Mouse (Mus musculus) CH12.LX (cell line): ENCODE measurements around the gene Gm10563.

ENCODE experiments used
- CTCF ChIP-seq, 2 experiments: IDR thresholded peaks in 1 of 2; conservative IDR thresholded peaks in 1 of 2; 2 replicates each; pipeline ENCODE4 v1.5.1; 2011 to 2012; ENCODE audit warnings: low read depth in 2 of 2, low read length in 2 of 2, improper control_type of control experiment in 1 of 2, inconsistent platforms in 1 of 2, mild to moderate bottlenecking in 1 of 2, moderate library complexity in 1 of 2
- EP300 ChIP-seq: IDR thresholded peaks from 2 replicates; pipeline ENCODE4 v1.6.1; 2011; ENCODE audit warnings: low read length, improper control_type of control experiment
- IRF4 ChIP-seq: IDR thresholded peaks from 2 replicates; pipeline ENCODE4 v1.6.1; 2014; ENCODE audit warnings: low read depth, mild to moderate bottlenecking, inconsistent platforms, low read length, improper control_type of control experiment
- MAFK ChIP-seq: IDR thresholded peaks from 2 replicates; pipeline ENCODE4 v1.6.1; 2011; ENCODE audit warnings: low read length, improper control_type of control experiment; ENCODE audit not compliant: insufficient replicate concordance
- MAX ChIP-seq: IDR thresholded peaks from 2 replicates; pipeline ENCODE4 v1.6.1; 2011; ENCODE audit warnings: low read length, improper control_type of control experiment
- MAZ ChIP-seq: IDR thresholded peaks from 2 replicates; pipeline ENCODE4 v1.6.1; 2012; ENCODE audit warnings: low read depth, mild to moderate bottlenecking, inconsistent platforms, low read length, improper control_type of control experiment, moderate library complexity
- NELFE ChIP-seq: IDR thresholded peaks from 2 replicates; pipeline ENCODE4 v1.6.1; 2011; ENCODE audit warnings: low read depth, low read length, improper control_type of control experiment
- RAD21 ChIP-seq: IDR thresholded peaks from 2 replicates; pipeline ENCODE4 v1.6.1; 2011; ENCODE audit warnings: low read depth, mild to moderate bottlenecking, low read length, improper control_type of control experiment, moderate library complexity
- USF2 ChIP-seq: conservative IDR thresholded peaks from 2 replicates; pipeline ENCODE4 v1.6.1; 2011; ENCODE audit warnings: low read depth, low read length, improper control_type of control experiment
- ZC3H11A ChIP-seq: IDR thresholded peaks from 2 replicates; pipeline ENCODE4 v1.6.1; 2012; ENCODE audit warnings: low read depth, mild to moderate bottlenecking, inconsistent platforms, low read length, improper control_type of control experiment
- ZMIZ1 ChIP-seq: IDR thresholded peaks from 2 replicates; pipeline ENCODE4 v1.6.1; 2012; ENCODE audit warnings: low read depth, mild to moderate bottlenecking, inconsistent platforms, low read length, improper control_type of control experiment
- ZNF384 ChIP-seq: IDR thresholded peaks from 2 replicates; pipeline ENCODE4 v1.6.1; 2012; ENCODE audit warnings: low read depth, low read length, improper control_type of control experiment, inconsistent platforms

GRCm38 (mm10) chr4:155573876-155574275 lies 71.3 kb downstream of the Gm10563 start:
- TF ChIP-seq EP300, result no peak
- no peak for TF ChIP-seq CTCF (conservative IDR thresholded peaks at IDR 0.05 in 1 of 2, IDR thresholded peaks at IDR 0.05 in 1 of 2; ENCODE audit: low read depth in 2 of 2, low read length in 2 of 2)
- no peak for TF ChIP-seq IRF4
- no peak for TF ChIP-seq ZNF384
- no peak for TF ChIP-seq USF2
- TF ChIP-seq MAZ, result no peak
- TF ChIP-seq MAFK, result no peak
- no peak for TF ChIP-seq ZMIZ1
- TF ChIP-seq MAX, result no peak
- no peak for TF ChIP-seq ZC3H11A
- TF ChIP-seq NELFE, result no peak
- TF ChIP-seq RAD21, result no peak
